Mouse (Mus musculus): Measurements from ENCODE around the gene Edc3. TPM values are rescaled to one million over a fixed set of nuclear protein-coding genes. Genes with fewer than 3 reads are reported as not detected.
A peak's percentile ranks its signal among the peaks of the same experiment; 100 is the strongest.

Gene Edc3
- total RNA-seq, 2 experiments from 2014 or later: 19.1 to 20.2 TPM

- DNase-seq: peak; percentile 72
- intact Hi-C loops (cut with DNase I): loop anchor here (10.0 kb wide), 1 partner anchor 166 kb away; no protein-coding TSS in a partner anchor
Measured at GRCm38 (mm10) chr9:57759289-57759688, 50.9 kb downstream of the Edc3 start.

DNA sequence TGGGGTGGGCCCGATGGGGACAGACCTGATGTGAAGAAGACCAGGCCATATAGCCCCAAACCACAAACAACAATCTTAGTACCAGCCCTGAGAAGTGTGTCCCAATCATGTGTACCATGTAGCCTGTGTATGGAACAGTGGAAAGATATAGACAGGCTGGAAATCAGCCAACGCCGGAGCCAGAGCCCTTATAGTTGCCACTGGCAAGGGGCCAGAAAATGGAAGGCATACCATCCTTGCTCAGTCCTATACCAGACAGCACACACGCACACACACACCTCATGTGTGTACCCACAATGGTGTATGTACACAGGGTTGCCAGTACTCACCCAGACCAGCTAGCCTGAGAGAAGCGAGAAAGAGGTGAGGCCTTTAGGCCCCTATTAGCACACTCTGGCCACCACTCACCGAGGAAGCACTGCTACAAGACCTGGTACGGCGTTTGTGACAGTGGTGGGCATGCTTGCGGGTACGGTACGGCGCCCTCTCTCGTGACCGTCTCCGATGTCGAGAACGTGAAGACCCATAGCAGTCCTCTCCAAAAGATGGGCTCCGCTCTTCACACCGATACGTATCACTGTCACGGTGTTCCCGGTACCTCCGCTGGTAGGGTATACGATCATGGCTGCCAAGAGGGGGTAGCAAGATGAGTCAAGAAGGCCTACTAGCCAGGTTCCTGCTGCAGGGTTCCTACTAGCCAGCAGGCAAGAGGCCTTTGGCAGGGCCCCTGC, 52.2 kb downstream of the Edc3 start:
- no peak for DNase-seq
- intact Hi-C loops (cut with DNase I): loop anchor here (5.0 to 10.0 kb wide), 2 partner anchors 74 to 237 kb away; partner anchors contain the start of gene Arid3b

GRCm38 (mm10) chr9:57761563-57762551, 53.5 kb downstream of the Edc3 start:
- no peak for DNase-seq
- intact Hi-C loops (cut with DNase I): loop anchor here (5.0 to 10.0 kb wide), 2 partner anchors 73 to 235 kb away; partner anchors contain the start of gene Arid3b

- intact Hi-C loops (cut with DNase I): loop anchor here (5.0 to 10.0 kb wide), 2 partner anchors 72 to 235 kb away; partner anchors contain the start of gene Arid3b
- peak; percentile 60 for DNase-seq
Measured at GRCm38 (mm10) chr9:57762563-57762991, 54.2 kb downstream of the Edc3 start.

- intact Hi-C loops (cut with DNase I): loop anchor here (5.0 to 10.0 kb wide), 2 partner anchors 70 to 233 kb away; partner anchors contain the start of gene Arid3b
- DNase-seq: peak; percentile 86
Measured at GRCm38 (mm10) chr9:57764147-57764973, 56.0 kb downstream of the Edc3 start.

DNA sequence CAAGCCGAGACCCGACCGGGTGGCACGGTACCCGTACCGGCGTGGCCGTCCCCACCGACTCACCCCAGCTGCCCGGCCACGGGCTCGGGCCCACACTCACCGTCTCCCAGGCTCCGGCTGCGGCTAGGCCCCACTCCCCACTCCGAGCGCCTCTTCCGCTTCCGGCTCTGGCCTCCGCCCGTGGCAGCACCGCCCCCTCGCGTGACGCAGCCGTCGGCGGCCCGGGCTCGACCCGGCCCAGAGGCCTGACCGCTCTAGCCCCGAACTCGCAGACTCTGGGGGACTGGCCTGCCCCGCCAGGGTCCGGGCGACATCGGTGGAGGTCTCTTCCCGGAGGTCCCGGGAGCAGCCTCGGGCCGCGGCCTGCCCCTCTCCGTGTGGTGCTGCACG, 56.6 kb downstream of the Edc3 start:
- intact Hi-C loops (cut with DNase I): loop anchor here (5.0 to 10.0 kb wide), 2 partner anchors 70 to 232 kb away; partner anchors contain the start of gene Arid3b
- DNase-seq: peak; percentile 94

- DNase-seq: peak; percentile 72
- intact Hi-C loops (cut with DNase I): loop anchor here (10.0 kb wide), 1 partner anchor 69 kb away; the partner anchor contains the start of gene Arid3b
Measured at GRCm38 (mm10) chr9:57765364-57766351, 57.3 kb downstream of the Edc3 start, which contains the start of gene Clk3. Gene Clk3, minus strand, starts transcription at chr9:57765860.

GRCm38 (mm10) chr9:57766431-57766830, 58.1 kb downstream of the Edc3 start:
- intact Hi-C loops (cut with DNase I): loop anchor here (10.0 kb wide), 1 partner anchor 68 kb away; the partner anchor contains the start of gene Arid3b

DNA sequence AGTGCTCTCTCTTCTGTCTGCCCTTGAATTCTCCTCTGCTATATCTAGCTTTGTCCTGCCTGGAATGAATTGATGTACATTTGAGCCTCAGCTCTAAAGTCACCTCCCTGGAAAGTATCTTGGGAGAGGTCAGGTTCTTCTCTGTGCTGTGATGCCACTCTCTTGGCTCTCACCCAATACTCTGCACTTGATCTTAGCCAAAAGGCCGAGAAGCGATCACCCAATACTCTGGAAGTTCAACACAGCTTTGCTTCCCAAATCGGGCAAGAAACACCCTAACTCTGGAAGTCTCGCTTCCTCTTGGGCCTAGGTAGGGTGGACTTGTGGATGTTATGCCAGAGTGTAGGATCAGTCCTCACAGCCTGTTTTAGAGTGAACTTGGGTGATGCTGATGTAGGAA, 58.9 kb downstream of the Edc3 start:
- intact Hi-C loops (cut with DNase I): loop anchor here (10.0 kb wide), 1 partner anchor 68 kb away; the partner anchor contains the start of gene Arid3b

More at GRCm38 (mm10) chr9:57766431-57766830, 58.1 kb downstream of the Edc3 start:
- DNase-seq: no peak

GRCm38 (mm10) chr9:57769539-57770069, 61.3 kb downstream of the Edc3 start:
- intact Hi-C loops (cut with DNase I): loop anchor here (10.0 kb wide), 1 partner anchor 65 kb away; the partner anchor contains the start of gene Arid3b
- no peak for DNase-seq

More for the DNA sequence above, 58.9 kb downstream of the Edc3 start:
- no peak for DNase-seq

- DNase-seq: no peak
- intact Hi-C loops (cut with DNase I): no loop called here
Measured at GRCm38 (mm10) chr9:57770214-57770613, 61.9 kb downstream of the Edc3 start.

DNA sequence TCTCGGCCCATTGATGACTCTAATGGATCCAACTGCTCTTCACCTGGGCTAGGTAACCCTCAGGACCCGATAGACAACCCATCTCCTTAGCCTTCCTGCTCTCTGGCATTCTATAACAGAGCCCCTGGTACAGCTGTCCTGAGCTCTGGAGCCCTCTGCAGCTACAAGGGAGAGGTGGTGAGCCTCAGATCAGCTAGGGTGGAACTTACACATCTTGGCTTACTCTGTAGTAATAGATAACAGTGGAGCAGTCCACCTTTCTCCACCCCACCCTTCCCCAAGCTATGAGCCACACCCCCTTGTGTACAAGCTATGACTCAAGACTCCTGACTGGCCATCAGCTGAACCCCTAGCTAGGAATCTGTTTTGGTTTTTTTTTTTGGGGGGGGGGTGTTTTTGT, 62.5 kb downstream of the Edc3 start:
- intact Hi-C loops (cut with DNase I): no loop called here
- no peak for DNase-seq

DNA sequence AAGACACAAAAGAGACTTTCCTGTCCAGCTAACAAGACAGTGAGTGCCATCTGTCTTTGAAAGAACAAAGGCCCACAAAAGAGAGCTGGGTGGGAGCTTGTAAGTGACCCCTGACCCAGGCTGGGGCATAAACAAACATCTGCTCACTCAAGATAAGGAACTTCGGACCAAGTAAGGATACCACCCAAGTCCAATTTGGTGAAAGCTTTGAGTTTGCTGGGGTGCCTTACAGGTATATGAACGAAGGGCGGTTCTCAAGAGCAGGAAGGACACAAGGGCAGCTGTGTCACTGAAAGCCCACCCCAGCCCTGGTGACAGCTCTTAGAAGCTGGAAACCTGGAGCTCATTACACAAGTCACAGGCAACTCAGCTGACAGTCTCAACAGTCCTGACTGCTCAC, 65.4 kb downstream of the Edc3 start:
- no peak for DNase-seq
- intact Hi-C loops (cut with DNase I): no loop called here

GRCm38 (mm10) chr9:57774168-57774567, 65.8 kb downstream of the Edc3 start:
- intact Hi-C loops (cut with DNase I): no loop called here
- DNase-seq: no peak

GRCm38 (mm10) chr9:57775026-57775425, 66.7 kb downstream of the Edc3 start:
- intact Hi-C loops (cut with DNase I): no loop called here
- DNase-seq: no peak

DNA sequence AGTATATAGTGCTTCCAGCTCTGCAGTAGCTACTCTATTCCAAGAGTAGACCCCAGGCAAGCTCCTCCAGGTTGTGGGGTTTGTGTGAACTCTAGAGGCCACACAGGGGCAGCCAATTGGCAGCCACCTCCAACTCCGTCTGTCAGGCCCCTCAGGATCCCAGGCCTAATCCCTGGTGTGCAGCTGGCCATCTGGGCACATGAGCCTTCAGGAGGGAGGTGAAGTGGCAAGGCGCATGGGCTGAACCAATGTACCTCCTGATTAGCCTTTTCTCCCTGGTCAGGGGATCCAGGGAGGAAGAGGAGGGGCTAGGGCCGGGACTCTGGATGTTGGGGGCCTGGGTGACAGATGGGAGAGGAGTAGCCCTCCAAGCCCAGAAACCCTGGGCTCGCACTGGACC, 67.4 kb downstream of the Edc3 start:
- intact Hi-C loops (cut with DNase I): no loop called here
- peak; percentile 71 for DNase-seq

GRCm38 (mm10) chr9:57782656-57783055, 74.3 kb downstream of the Edc3 start:
- no peak for DNase-seq
- intact Hi-C loops (cut with DNase I): no loop called here

- intact Hi-C loops (cut with DNase I): no loop called here
- DNase-seq: no peak
Measured at GRCm38 (mm10) chr9:57789733-57790132, 81.4 kb downstream of the Edc3 start.
